In genomic region chr3:16690955-16691354, GRCm38 (mm10) we compare ENCODE assay signal across 16 mouse cellular contexts.
"Had no signal": no experiment of that assay in that cellular context is flagged by ENCODE, and none has a peak within 500 bp of the region (broad histone marks: within the 10 kb centered on the region; RNA-seq: fewer than 3 reads in every experiment).

No protein-coding gene starts in this region.

- H3K27ac ChIP-seq: kidney, postnatal 0 days; limb, embryonic 10.5 days; liver, embryonic 15.5 days; midbrain, embryonic 10.5 days; midbrain, embryonic 15.5 days; neural tube, embryonic 13.5 days had no signal

- H3K4me1 ChIP-seq: limb, embryonic 10.5 days; liver, embryonic 15.5 days; midbrain, embryonic 10.5 days; midbrain, embryonic 15.5 days; neural tube, embryonic 13.5 days had no signal

- H3K4me3 ChIP-seq: limb, embryonic 10.5 days; liver, embryonic 15.5 days; midbrain, embryonic 10.5 days; midbrain, embryonic 15.5 days; neural tube, embryonic 13.5 days had no signal

- H3K27me3 ChIP-seq: liver, embryonic 15.5 days; midbrain, embryonic 15.5 days; neural tube, embryonic 13.5 days had no signal

- H3K9me3 ChIP-seq: limb, embryonic 10.5 days; liver, embryonic 15.5 days; midbrain, embryonic 10.5 days; midbrain, embryonic 15.5 days; neural tube, embryonic 13.5 days had no signal

- DNase-seq: kidney, postnatal 36 days; lung, adult 2 months; lung, postnatal 4 days; retina, postnatal 1 day; right cerebral cortex, postnatal 4 days; spleen, adult 18-20 months; thymus, adult 18-20 months; thymus, postnatal 14 days had no signal

- H3K9ac ChIP-seq: liver, embryonic 15.5 days; midbrain, embryonic 15.5 days; neural tube, embryonic 13.5 days had no signal

- H3K36me3 ChIP-seq: limb, embryonic 10.5 days; liver, embryonic 15.5 days; midbrain, embryonic 10.5 days; midbrain, embryonic 15.5 days; neural tube, embryonic 13.5 days had no signal

- ATAC-seq: lung, postnatal 0 days; midbrain, embryonic 15.5 days had no signal

- H3K4me2 ChIP-seq: liver, embryonic 11.5 days; liver, embryonic 15.5 days; midbrain, embryonic 15.5 days; neural tube, embryonic 13.5 days had no signal
